Mouse (Mus musculus): ENCODE measurements around the gene Crebl2.

DNA sequence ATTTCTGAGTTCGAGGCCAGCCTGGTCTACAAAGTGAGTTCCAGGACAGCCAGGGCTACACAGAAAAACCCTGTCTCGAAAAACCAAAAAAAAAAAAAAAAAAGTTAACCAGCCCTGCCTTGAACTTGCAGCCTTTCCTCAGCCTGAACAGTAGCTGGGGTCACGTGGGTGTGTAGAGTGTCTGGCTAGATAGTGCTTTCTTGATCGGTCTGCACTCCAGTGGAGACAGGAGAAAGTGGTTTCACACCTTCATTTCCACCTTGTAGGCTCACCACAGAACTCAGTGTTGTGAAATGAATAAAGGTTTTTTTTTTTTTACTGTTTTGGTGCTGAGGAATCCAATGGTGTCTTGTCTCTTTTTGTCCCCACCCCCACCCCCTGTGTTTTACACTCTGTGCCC, 73.4 kb downstream of the Crebl2 start:
- no peak for TF ChIP-seq CTCF (IDR thresholded peaks at IDR 0.05; ENCODE audit: low read depth, low read length)
- no peak for TF ChIP-seq POLR2A (IDR thresholded peaks at IDR 0.05; ENCODE audit: insufficient read depth, low read length)
- TF ChIP-seq EP300 (IDR thresholded peaks at IDR 0.05; ENCODE audit: insufficient read depth, low read depth, low read length): no peak
